Mouse (Mus musculus): ENCODE results near the gene Lce6a.

Lce6a gene

GRCm38 (mm10) chr3:92572514-92573155 is 48.8 kb downstream of the Lce6a start:
- in situ Hi-C loops (cut with MboI; ENCODE audit: low sequenced_read_pairs): no loop called here

All from CH12F3 (cell line).